Mouse (Mus musculus): Measurements from ENCODE around the gene Plscr2. TPM values are rescaled to one million over a fixed set of nuclear protein-coding genes. Genes with fewer than 3 reads are reported as not detected.
"Not testable (repeated sequence)": the region's sequence is repeated elsewhere in the genome, so short reads cannot be mapped to it uniquely, and the experiment has no call there.

Plscr2 gene
- total and polyA plus RNA-seq, 3 experiments = 0.11 to 0.19 TPM; not detected in 1

DNA sequence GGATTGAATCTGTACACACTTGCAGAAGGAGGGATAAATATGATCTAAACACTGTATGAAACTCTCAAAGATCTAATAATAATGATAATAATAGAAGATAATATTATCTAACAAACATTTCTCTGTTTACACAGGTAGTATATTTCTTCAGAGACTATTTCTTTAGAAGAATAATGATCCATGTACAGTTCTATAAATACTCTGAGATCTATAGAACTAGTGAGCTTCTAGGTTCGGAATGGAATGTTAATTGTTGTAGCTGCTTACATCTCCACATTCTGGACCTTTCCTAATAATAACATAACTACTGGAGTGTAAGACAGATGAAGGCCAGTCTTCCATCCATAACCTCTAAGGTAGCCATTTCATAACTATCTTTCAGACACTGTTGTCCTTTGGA, 33.7 kb downstream of the Plscr2 start, which contains the start of gene 1700057G04Rik:
TSS of gene 1700057G04Rik (plus strand) at position 301 of the 400 bp plus-strand sequence.
- peaks cover 0 to 3% of the 10 kb centered on the region in 2 experiments; a peak in 3 of 4 replicates for H3K4me1 ChIP-seq (ENCODE audit: control insufficient read depth in 1 of 2, insufficient read depth in 2 of 2, low read length in 2 of 2)
- no peaks in the 10 kb centered on the region for H3K9me3 ChIP-seq (replicated peaks; ENCODE audit: insufficient read depth, low read length)
- no peaks in the 10 kb centered on the region for H3K27me3 ChIP-seq (ENCODE audit: control insufficient read depth in 1 of 2, insufficient read depth in 2 of 2, low read length in 2 of 2)
- no peak for DNase-seq (ENCODE audit: low read depth, low spot score)
- H3K36me3 ChIP-seq (ENCODE audit: control insufficient read depth in 1 of 2, insufficient read depth in 2 of 2, low read length in 2 of 2) = peaks cover 0 to 6% of the 10 kb centered on the region in 2 experiments; a peak in 2 of 4 replicates
- H3K79me2 ChIP-seq (ENCODE audit: control insufficient read depth, insufficient read depth, low read length, poor library complexity) = no peaks in the 10 kb centered on the region
- no peak within 1 kb of the TSS for H3K9ac ChIP-seq (ENCODE audit: control insufficient read depth, low read depth, low read length, poor library complexity, severe bottlenecking)
- no peak within 1 kb of the TSS for H3K4me3 ChIP-seq (ENCODE audit: control insufficient read depth in 1 of 2, insufficient read depth in 1 of 2, low read depth in 2 of 2, low read length in 2 of 2)
- TF ChIP-seq ZMIZ1 (IDR thresholded peaks at IDR 0.05; ENCODE audit: low read depth, low read length) = no peak
- TF ChIP-seq TCF12 (IDR thresholded peaks at IDR 0.05; ENCODE audit: low read depth, low read length) = no peak
- no peak for TF ChIP-seq USF1 (IDR thresholded peaks at IDR 0.05; ENCODE audit: low read depth, low read length)
- TF ChIP-seq CTCF (IDR thresholded peaks at IDR 0.05 in 2 of 3, conservative IDR thresholded peaks at IDR 0.05 in 1 of 3; ENCODE audit: control insufficient read depth in 1 of 3, insufficient read depth in 1 of 3, low read depth in 2 of 3, low read length in 3 of 3, poor library complexity in 1 of 3, severe bottlenecking in 1 of 3) = no peak
- TF ChIP-seq MEF2A (IDR thresholded peaks at IDR 0.05; ENCODE audit: extremely low read depth, insufficient replicate concordance, low read depth, low read length, poor library complexity, severe bottlenecking) = no peak
- no peak for TF ChIP-seq USF2 (IDR thresholded peaks at IDR 0.05; ENCODE audit: borderline replicate concordance in 1 of 2, insufficient read depth in 1 of 2, low read depth in 1 of 2, low read length in 2 of 2)
- no peak within 1 kb of the TSS for H3K27ac ChIP-seq (ENCODE audit: control insufficient read depth, low read depth, low read length)

DNA sequence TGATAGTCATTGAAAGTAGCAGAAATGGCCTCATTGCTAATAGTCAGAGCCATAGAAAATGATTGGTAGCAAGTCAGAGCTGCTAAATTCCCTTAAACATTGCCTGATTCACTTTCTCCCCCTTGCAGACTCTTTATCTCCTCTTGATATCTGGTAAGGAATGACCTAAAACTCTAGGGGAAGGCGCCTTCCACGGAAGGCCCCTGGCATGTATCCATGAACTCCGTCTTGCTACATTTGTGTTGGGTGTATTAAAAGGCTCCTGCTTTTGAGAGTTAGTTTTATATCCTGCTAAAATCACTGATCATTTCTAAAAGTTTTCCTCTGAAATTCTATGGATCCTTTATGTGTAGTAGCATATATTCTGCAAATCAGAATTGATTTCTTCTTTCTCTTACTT, 41.4 kb downstream of the Plscr2 start:
- Histone ChIP-seq H3K9me3 (replicated peaks; ENCODE audit: insufficient read depth, low read length) (no peaks in the 10 kb centered on the region), H3K4me3 (ENCODE audit: control insufficient read depth in 1 of 2, insufficient read depth in 1 of 2, low read depth in 2 of 2, low read length in 2 of 2) (no peak overlapping the region), H3K27me3 (ENCODE audit: control insufficient read depth in 1 of 2, insufficient read depth in 2 of 2, low read length in 2 of 2) (no peaks in the 10 kb centered on the region), H3K9ac (ENCODE audit: control insufficient read depth, low read depth, low read length, poor library complexity, severe bottlenecking) (no peak overlapping the region), H3K36me3 (ENCODE audit: control insufficient read depth in 1 of 2, insufficient read depth in 2 of 2, low read length in 2 of 2) (peaks cover 0 to 4% of the 10 kb centered on the region in 2 experiments; a peak in 2 of 4 replicates), H3K27ac (ENCODE audit: control insufficient read depth, low read depth, low read length) (no peak overlapping the region), H3K79me2 (ENCODE audit: control insufficient read depth, insufficient read depth, low read length, poor library complexity) (no peaks in the 10 kb centered on the region), H3K4me1 (ENCODE audit: control insufficient read depth in 1 of 2, insufficient read depth in 2 of 2, low read length in 2 of 2) (no peaks in the 10 kb centered on the region; a peak in 2 of 4 replicates)
- TF ChIP-seq HCFC1 (IDR thresholded peaks at IDR 0.05; ENCODE audit: low read depth, low read length) = no peak
- no peak for DNase-seq (ENCODE audit: low read depth, low spot score)

DNA sequence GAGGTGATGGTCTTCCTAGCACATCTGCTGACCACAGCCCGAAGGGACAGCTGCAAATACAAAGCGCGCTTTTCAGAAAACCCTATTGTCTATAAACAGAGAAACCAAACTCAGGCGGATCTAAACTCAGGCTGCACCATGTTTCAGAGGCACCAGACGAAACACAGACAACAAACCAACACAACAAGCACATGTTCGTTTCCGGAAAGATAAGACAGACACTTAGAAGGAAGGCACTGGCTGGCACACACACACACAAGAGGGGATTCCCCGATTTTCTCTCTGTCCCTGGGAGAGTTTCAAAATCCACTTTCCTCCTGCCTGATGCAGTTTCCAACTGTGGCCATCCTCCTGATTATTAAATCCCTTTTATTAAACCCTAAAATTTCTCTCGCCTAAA, 50.5 kb downstream of the Plscr2 start:
- H3K9me3 ChIP-seq (replicated peaks; ENCODE audit: insufficient read depth, low read length); H3K27me3 ChIP-seq (ENCODE audit: control insufficient read depth in 1 of 2, insufficient read depth in 2 of 2, low read length in 2 of 2); H3K79me2 ChIP-seq (ENCODE audit: control insufficient read depth, insufficient read depth, low read length, poor library complexity): not testable (repeated sequence)
- DNase-seq (ENCODE audit: low read depth, low spot score) = peak; percentile 72
- H3K36me3 ChIP-seq (ENCODE audit: control insufficient read depth in 1 of 2, insufficient read depth in 2 of 2, low read length in 2 of 2) = peaks cover 0 to 24% of the 10 kb centered on the region in 2 experiments; a peak in 2 of 4 replicates
- H3K4me3 ChIP-seq (ENCODE audit: control insufficient read depth in 1 of 2, insufficient read depth in 1 of 2, low read depth in 2 of 2, low read length in 2 of 2) = peak overlapping the region; percentile 50 to 55
- H3K9ac ChIP-seq (ENCODE audit: control insufficient read depth, low read depth, low read length, poor library complexity, severe bottlenecking) = peak overlapping the region; percentile 72
- peaks cover 11 to 27% of the 10 kb centered on the region in 2 experiments for H3K4me1 ChIP-seq (ENCODE audit: control insufficient read depth in 1 of 2, insufficient read depth in 2 of 2, low read length in 2 of 2)
- peak; percentile 33 to 47; a peak in 2 of 4 replicates for TF ChIP-seq EP300 (IDR thresholded peaks at IDR 0.05; ENCODE audit: low read depth in 1 of 2, low read length in 2 of 2)
- TF ChIP-seq TCF12 (IDR thresholded peaks at IDR 0.05; ENCODE audit: low read depth, low read length) = peak; percentile 30; the same call in 1 of the 2 replicates
- peak; percentile 60; the same call in 1 of the 2 replicates for TF ChIP-seq MYC (IDR thresholded peaks at IDR 0.05; ENCODE audit: low read depth, low read length)
- peak; percentile 60 for TF ChIP-seq SIN3A (IDR thresholded peaks at IDR 0.05; ENCODE audit: low read length)
- TF ChIP-seq ETS1 (IDR thresholded peaks at IDR 0.05; ENCODE audit: low read depth, low read length) = peak; percentile 77
- TF ChIP-seq MXI1 (IDR thresholded peaks at IDR 0.05; ENCODE audit: low read depth, low read length) = peak; percentile 67; the same call in 1 of the 2 replicates
- 0 out of 2 replicates have a peak, but pooled peaks have one; percentile 23 for TF ChIP-seq RCOR1 (IDR thresholded peaks at IDR 0.05; ENCODE audit: low read depth, low read length)
- TF ChIP-seq MAX (IDR thresholded peaks at IDR 0.05; ENCODE audit: low read length) = peak; percentile 75
- TF ChIP-seq GATA1 (IDR thresholded peaks at IDR 0.05; ENCODE audit: low read depth, low read length) = peak; percentile 75
- 0 out of 2 replicates have a peak, but pooled peaks have one; percentile 7 for TF ChIP-seq BHLHE40 (IDR thresholded peaks at IDR 0.05; ENCODE audit: borderline replicate concordance, low read depth, low read length)
- TF ChIP-seq TBP (IDR thresholded peaks at IDR 0.05; ENCODE audit: low read depth, low read length) = 0 out of 2 replicates have a peak, but pooled peaks have one; percentile 18
- peak overlapping the region; percentile 63 for H3K27ac ChIP-seq (ENCODE audit: control insufficient read depth, low read depth, low read length)

All from MEL (cell line).